Mouse (Mus musculus): Measurements from ENCODE around the gene Smim4. TPM values are rescaled to one million over a fixed set of nuclear protein-coding genes. Genes with fewer than 3 reads are reported as not detected.

Gene Smim4
- polyA plus RNA-seq, 1 experiment from 2014 or later: 69.3 TPM

- peak; percentile 74 for ATAC-seq (ENCODE audit: low read depth)
- Histone ChIP-seq H3K27me3 (ENCODE audit: control insufficient read depth, insufficient read depth, low read length) (no peaks in the 10 kb centered on the region), H3K9ac (replicated peaks; ENCODE audit: low read depth, low read length) (peak within 1 kb of the TSS; percentile 80), H3K27ac (ENCODE audit: low read depth, low read length) (peak within 1 kb of the TSS; percentile 87), H3K4me1 (ENCODE audit: control insufficient read depth, insufficient read depth, low read length) (peaks cover 23% of the 10 kb centered on the region), H3K4me2 (ENCODE audit: low read depth, low read length) (peak within 1 kb of the TSS; percentile 62), H3K4me3 (ENCODE audit: low read depth, low read length) (peak within 1 kb of the TSS; percentile 78), H3K36me3 (ENCODE audit: control insufficient read depth, insufficient read depth, low read length) (no peaks in the 10 kb centered on the region; the same call in 1 of the 2 replicates), H3K9me3 (ENCODE audit: control insufficient read depth, low read length) (no peaks in the 10 kb centered on the region)
- 4% methylated on average over 50 of the region's 63 CpGs for WGBS
Observed at GRCm38 (mm10) chr14:31130236-31131220, 1.8 kb upstream of the Smim4 start, which contains the start of gene Nt5dc2. TSS of gene Nt5dc2 (plus strand) at chr14:31131053.

GRCm38 (mm10) chr14:31129326-31130235, 825 bp upstream of the Smim4 start:
- H3K4me2 ChIP-seq (ENCODE audit: low read depth, low read length): peak overlapping the region; percentile 30; the same call in 1 of the 2 replicates
- H3K9me3 ChIP-seq (ENCODE audit: control insufficient read depth, low read length): no peaks in the 10 kb centered on the region
- H3K4me1 ChIP-seq (ENCODE audit: control insufficient read depth, insufficient read depth, low read length): peaks cover 23% of the 10 kb centered on the region
- ATAC-seq (ENCODE audit: low read depth): no peak
- WGBS: 68% methylated on average over 15 of the region's 15 CpGs
- H3K27me3 ChIP-seq (ENCODE audit: control insufficient read depth, insufficient read depth, low read length): no peaks in the 10 kb centered on the region
- H3K27ac ChIP-seq (ENCODE audit: low read depth, low read length): peak overlapping the region; percentile 87
- H3K9ac ChIP-seq (replicated peaks; ENCODE audit: low read depth, low read length): no peak overlapping the region
- H3K4me3 ChIP-seq (ENCODE audit: low read depth, low read length): peak overlapping the region; percentile 65
- no peaks in the 10 kb centered on the region for H3K36me3 ChIP-seq (ENCODE audit: control insufficient read depth, insufficient read depth, low read length)

- H3K4me2 ChIP-seq (ENCODE audit: low read depth, low read length): peak overlapping the region; percentile 59
- H3K27me3 ChIP-seq (ENCODE audit: control insufficient read depth, insufficient read depth, low read length): no peaks in the 10 kb centered on the region
- 2% methylated on average over 23 of the region's 23 CpGs for WGBS
- H3K36me3 ChIP-seq (ENCODE audit: control insufficient read depth, insufficient read depth, low read length): no peaks in the 10 kb centered on the region
- H3K9me3 ChIP-seq (ENCODE audit: control insufficient read depth, low read length): no peaks in the 10 kb centered on the region
- peaks cover 20% of the 10 kb centered on the region for H3K4me1 ChIP-seq (ENCODE audit: control insufficient read depth, insufficient read depth, low read length)
- peak overlapping the region; percentile 65 for H3K4me3 ChIP-seq (ENCODE audit: low read depth, low read length)
- ATAC-seq (ENCODE audit: low read depth): 0 out of 2 replicates have a peak, but pooled peaks have one; percentile 2
- H3K9ac ChIP-seq (replicated peaks; ENCODE audit: low read depth, low read length): peak overlapping the region; percentile 64
- H3K27ac ChIP-seq (ENCODE audit: low read depth, low read length): peak overlapping the region; percentile 68; the same call in 1 of the 2 replicates
Observed at GRCm38 (mm10) chr14:31128101-31128825, 493 bp downstream of the Smim4 start.

GRCm38 (mm10) chr14:31126826-31127225, 1.9 kb downstream of the Smim4 start:
- no peak overlapping the region for H3K4me2 ChIP-seq (ENCODE audit: low read depth, low read length)
- 94% methylated on average over 8 of the region's 8 CpGs for WGBS

GRCm38 (mm10) chr14:31125106-31126075, 3.4 kb downstream of the Smim4 start:
- Histone ChIP-seq H3K4me1 (ENCODE audit: control insufficient read depth, insufficient read depth, low read length) (peaks cover 5% of the 10 kb centered on the region; the same call in 1 of the 2 replicates), H3K4me2 (ENCODE audit: low read depth, low read length) (no peak overlapping the region), H3K9ac (replicated peaks; ENCODE audit: low read depth, low read length) (no peak overlapping the region), H3K36me3 (ENCODE audit: control insufficient read depth, insufficient read depth, low read length) (peaks cover 3% of the 10 kb centered on the region; the same call in 1 of the 2 replicates), H3K4me3 (ENCODE audit: low read depth, low read length) (no peak overlapping the region), H3K9me3 (ENCODE audit: control insufficient read depth, low read length) (no peaks in the 10 kb centered on the region), H3K27ac (ENCODE audit: low read depth, low read length) (no peak overlapping the region), H3K27me3 (ENCODE audit: control insufficient read depth, insufficient read depth, low read length) (no peaks in the 10 kb centered on the region)
- WGBS: 66% methylated on average over 9 of the region's 9 CpGs
- no peak for ATAC-seq (ENCODE audit: low read depth)

More at GRCm38 (mm10) chr14:31126826-31127225, 1.9 kb downstream of the Smim4 start:
- no peak for ATAC-seq (ENCODE audit: low read depth)
- no peaks in the 10 kb centered on the region for H3K9me3 ChIP-seq (ENCODE audit: control insufficient read depth, low read length)
- no peaks in the 10 kb centered on the region for H3K36me3 ChIP-seq (ENCODE audit: control insufficient read depth, insufficient read depth, low read length)
- H3K27ac ChIP-seq (ENCODE audit: low read depth, low read length): no peak overlapping the region
- peaks cover 6% of the 10 kb centered on the region for H3K4me1 ChIP-seq (ENCODE audit: control insufficient read depth, insufficient read depth, low read length)
- no peak overlapping the region for H3K4me3 ChIP-seq (ENCODE audit: low read depth, low read length)
- no peaks in the 10 kb centered on the region for H3K27me3 ChIP-seq (ENCODE audit: control insufficient read depth, insufficient read depth, low read length)
- H3K9ac ChIP-seq (replicated peaks; ENCODE audit: low read depth, low read length): no peak overlapping the region

- no peak for ATAC-seq (ENCODE audit: low read depth)
- no peaks in the 10 kb centered on the region for H3K9me3 ChIP-seq (ENCODE audit: control insufficient read depth, low read length)
- no peak overlapping the region for H3K27ac ChIP-seq (ENCODE audit: low read depth, low read length)
- H3K4me2 ChIP-seq (ENCODE audit: low read depth, low read length): no peak overlapping the region
- H3K27me3 ChIP-seq (ENCODE audit: control insufficient read depth, insufficient read depth, low read length): no peaks in the 10 kb centered on the region
- no peak overlapping the region for H3K4me3 ChIP-seq (ENCODE audit: low read depth, low read length)
- H3K36me3 ChIP-seq (ENCODE audit: control insufficient read depth, insufficient read depth, low read length): peaks cover 42% of the 10 kb centered on the region; the same call in 1 of the 2 replicates
- 82% methylated on average over 2 of the region's 2 CpGs for WGBS
- H3K9ac ChIP-seq (replicated peaks; ENCODE audit: low read depth, low read length): no peak overlapping the region
- no peaks in the 10 kb centered on the region for H3K4me1 ChIP-seq (ENCODE audit: control insufficient read depth, insufficient read depth, low read length)
Observed at GRCm38 (mm10) chr14:31115522-31115921, 13.2 kb downstream of the Smim4 start.

- Histone ChIP-seq H3K4me3 (ENCODE audit: low read depth, low read length) (no peak overlapping the region), H3K9ac (replicated peaks; ENCODE audit: low read depth, low read length) (no peak overlapping the region), H3K27ac (ENCODE audit: low read depth, low read length) (no peak overlapping the region), H3K4me2 (ENCODE audit: low read depth, low read length) (no peak overlapping the region), H3K4me1 (ENCODE audit: control insufficient read depth, insufficient read depth, low read length) (no peaks in the 10 kb centered on the region), H3K9me3 (ENCODE audit: control insufficient read depth, low read length) (no peaks in the 10 kb centered on the region), H3K36me3 (ENCODE audit: control insufficient read depth, insufficient read depth, low read length) (peaks cover 44% of the 10 kb centered on the region), H3K27me3 (ENCODE audit: control insufficient read depth, insufficient read depth, low read length) (no peaks in the 10 kb centered on the region)
- ATAC-seq (ENCODE audit: low read depth): no peak
- WGBS: 89% methylated on average over 3 of the region's 3 CpGs
Observed at GRCm38 (mm10) chr14:31114011-31114410, 14.7 kb downstream of the Smim4 start.
